Mouse (Mus musculus): Measurements from ENCODE around the gene Auts2.

- TF ChIP-seq POLR2A (IDR thresholded peaks at IDR 0.05; ENCODE audit: low read depth, low read length) (no peak), CTCF (conservative IDR thresholded peaks at IDR 0.05; ENCODE audit: insufficient read depth, insufficient read length, low read depth, low read length) (no peak)
Measured at GRCm38 (mm10) chr5:131420406-131420805, 1122.7 kb downstream of the Auts2 start.

Measured in kidney, adult 2 months (tissue).